Mouse (Mus musculus) gonadal fat pad, adult 2 months (tissue): ENCODE measurements around the gene Klf16. TPM values are rescaled to one million over a fixed set of nuclear protein-coding genes. Genes with fewer than 3 reads are reported as not detected.
"Not testable (repeated sequence)": the region's sequence is repeated elsewhere in the genome, so short reads cannot be mapped to it uniquely, and the experiment has no call there.

Experiments
- DNase-seq: peaks from one replicate; pipeline ENCODE4 v3.0.0-alpha.2; 2012; ENCODE audit warnings: low read depth
- polyA plus RNA-seq: library from polyadenylated mRNA; depleted of rRNA; stranded (reverse); fragments of >200 nt; gene quantifications from 2 replicates; pipeline ENCODE4 v1.2.3, GENCODE M21; 2012

The Klf16 gene
- polyA plus RNA-seq, 1 experiment: 20.8 TPM

- no peak for DNase-seq
Measured at GRCm38 (mm10) chr10:80606306-80606705, 29.2 kb upstream of the Klf16 start.

- DNase-seq: not testable (repeated sequence)
Measured at GRCm38 (mm10) chr10:80605721-80606120, 28.6 kb upstream of the Klf16 start, which contains the start of gene Gm49322. TSS of gene Gm49322 (plus strand) at chr10:80606021.

- no peak for DNase-seq
Measured at GRCm38 (mm10) chr10:80604988-80605387, 27.9 kb upstream of the Klf16 start.

- DNase-seq: no peak
Measured at GRCm38 (mm10) chr10:80604001-80604509, 26.9 kb upstream of the Klf16 start.

- DNase-seq: no peak
Measured at GRCm38 (mm10) chr10:80603364-80603763, 26.2 kb upstream of the Klf16 start.

GRCm38 (mm10) chr10:80602698-80603325, 25.7 kb upstream of the Klf16 start, which contains the start of the genes Scamp4 and Adat3:
TSS of gene Scamp4 (plus strand) at chr10:80602872.
TSS of gene Adat3 (plus strand) at chr10:80602880.
- DNase-seq: no peak

- DNase-seq: no peak
Measured at GRCm38 (mm10) chr10:80596318-80596717, 19.2 kb upstream of the Klf16 start.

GRCm38 (mm10) chr10:80589879-80590854, 13.0 kb upstream of the Klf16 start, which contains the start of gene Abhd17a:
TSS of gene Abhd17a (minus strand) at chr10:80590341.
- no peak for DNase-seq

- DNase-seq: no peak
Measured at GRCm38 (mm10) chr10:80589127-80589878, 12.2 kb upstream of the Klf16 start.

- DNase-seq: no peak
Measured at GRCm38 (mm10) chr10:80587305-80587657, 10.2 kb upstream of the Klf16 start.

GRCm38 (mm10) chr10:80586407-80587304, 9.5 kb upstream of the Klf16 start:
- no peak for DNase-seq

- DNase-seq: no peak
Measured at GRCm38 (mm10) chr10:80585581-80585980, 8.5 kb upstream of the Klf16 start.

GRCm38 (mm10) chr10:80584642-80585552, 7.8 kb upstream of the Klf16 start:
- DNase-seq: no peak

GRCm38 (mm10) chr10:80584045-80584488, 6.9 kb upstream of the Klf16 start:
- DNase-seq: no peak

- DNase-seq: no peak
Measured at GRCm38 (mm10) chr10:80583047-80583446, 5.9 kb upstream of the Klf16 start.

- no peak for DNase-seq
Measured at GRCm38 (mm10) chr10:80578911-80579310, 1.8 kb upstream of the Klf16 start.

- DNase-seq: no peak
Measured at GRCm38 (mm10) chr10:80578131-80578750, 1.1 kb upstream of the Klf16 start.

- no peak for DNase-seq
Measured at GRCm38 (mm10) chr10:80576351-80577194, 548 bp downstream of the Klf16 start.
